Mouse (Mus musculus): ENCODE data around the gene Dnajc16.
A peak's percentile ranks its signal among the peaks of the same experiment; 100 is the strongest.

The Dnajc16 gene

DNA sequence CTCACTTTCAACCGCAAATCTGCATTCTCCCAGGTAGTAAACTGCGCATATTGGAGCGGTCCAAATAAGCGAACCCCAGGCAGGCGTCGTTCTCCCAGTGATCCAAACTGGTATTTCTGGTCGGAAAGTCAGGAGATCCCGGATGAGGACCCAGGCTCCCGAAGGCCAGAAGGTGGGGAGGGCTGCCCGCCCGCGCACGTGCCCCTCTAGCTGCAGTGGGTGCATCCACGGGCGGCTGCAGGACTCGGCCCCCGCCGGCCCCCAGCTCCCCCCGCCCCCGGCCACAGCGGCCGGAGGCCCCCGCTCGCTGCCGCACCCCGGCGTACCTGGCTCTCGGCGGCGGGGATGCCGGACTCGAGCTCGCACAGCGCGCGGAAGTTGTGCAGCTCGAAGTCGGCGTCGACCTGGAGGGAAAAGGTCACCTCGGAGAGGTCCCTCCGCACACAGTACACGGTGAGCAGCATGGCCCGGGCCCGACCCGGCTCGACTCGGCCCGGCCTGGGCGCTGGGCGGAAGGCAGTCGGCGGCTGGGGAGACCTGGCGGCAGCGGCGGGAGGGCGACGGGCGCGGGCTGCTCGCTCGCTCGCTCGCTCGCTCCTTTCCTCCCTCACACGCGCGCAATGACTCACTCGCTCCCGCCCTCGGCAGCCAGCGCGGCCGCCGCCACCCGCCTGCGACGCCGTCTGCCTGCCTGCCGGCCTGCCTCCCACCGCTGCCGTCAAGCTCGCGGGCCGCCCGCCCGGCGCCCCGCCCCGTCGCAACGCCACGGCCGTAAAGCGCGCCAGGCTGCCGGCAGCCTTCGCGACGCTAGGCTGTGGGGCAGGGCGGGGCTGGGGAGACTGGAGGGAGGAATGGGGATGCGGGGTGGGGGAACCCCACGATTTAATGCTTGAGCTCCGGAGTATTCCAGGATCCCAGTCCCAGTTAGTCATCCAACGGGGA lies 67.7 kb downstream of the Dnajc16 start, which contains the start of gene Ddi2:
TSS of gene Ddi2 (minus strand) at position 689 of the 942 bp plus-strand sequence.
- DNase-seq: peak; percentile 95

- DNase-seq: no peak
Measured at GRCm38 (mm10) chr4:141721961-141722360, 68.8 kb downstream of the Dnajc16 start.

- DNase-seq: no peak
Measured at GRCm38 (mm10) chr4:141720761-141721523, 69.8 kb downstream of the Dnajc16 start.

DNA sequence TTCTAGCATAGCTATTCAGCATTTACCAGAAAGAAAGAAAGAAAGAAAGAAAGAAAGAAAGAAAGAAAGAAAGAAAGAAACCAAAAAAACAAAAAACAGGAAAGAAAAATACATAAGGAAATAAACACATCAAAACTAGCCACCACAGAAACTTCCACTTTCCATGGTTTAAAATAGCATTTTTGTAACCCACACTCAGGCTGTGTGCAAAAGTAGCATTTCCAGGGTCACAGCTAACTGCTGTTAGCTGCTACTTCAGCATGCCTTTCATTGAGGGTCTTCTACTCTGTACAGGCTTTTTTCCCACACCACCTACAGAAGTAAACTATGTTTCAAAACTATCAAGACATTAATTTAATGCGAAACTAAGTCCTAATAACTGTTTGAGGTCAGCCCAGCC lies 71.4 kb downstream of the Dnajc16 start:
- DNase-seq: no peak

GRCm38 (mm10) chr4:141717633-141718032 lies 73.1 kb downstream of the Dnajc16 start:
- DNase-seq: no peak

- no peak for DNase-seq
Measured at GRCm38 (mm10) chr4:141715027-141715426, 75.7 kb downstream of the Dnajc16 start.

GRCm38 (mm10) chr4:141713598-141714142 lies 77.1 kb downstream of the Dnajc16 start:
- DNase-seq: no peak

- no peak for DNase-seq
Measured at GRCm38 (mm10) chr4:141711250-141711649, 79.5 kb downstream of the Dnajc16 start.
